In genomic region chr12:28863260-28863659, GRCm38 (mm10) we compare ENCODE assay signal across 11 mouse cellular contexts.
DNase-seq lines count a peak whose midpoint lies in the region; ATAC-seq lines count a peak whose summit lies in the region.
"Had no signal": no experiment of that assay in that cellular context is flagged by ENCODE, and none has a peak within 500 bp of the region (broad histone marks: within the 10 kb centered on the region; RNA-seq: fewer than 3 reads in every experiment).

No protein-coding gene starts in this region.

- peak; percentile 72; the same call in 1 of the 2 replicates for ATAC-seq in kidney, embryonic 14.5 days (ENCODE audit: low FRiP score, low TSS enrichment)
- no peak for ATAC-seq in hindbrain, embryonic 14.5 days (ENCODE audit: low FRiP score)
- ATAC-seq in midbrain, embryonic 16.5 days, result no peak

- H3K27me3 ChIP-seq in kidney, embryonic 14.5 days (ENCODE audit: control insufficient read depth, insufficient read depth, low read length), result no peaks in the 10 kb centered on the region
- no peaks in the 10 kb centered on the region for H3K27me3 ChIP-seq in hindbrain, embryonic 14.5 days (ENCODE audit: control insufficient read depth, insufficient read depth, low read length)
- H3K27me3 ChIP-seq in midbrain, embryonic 16.5 days (ENCODE audit: control insufficient read depth, insufficient read depth, low read depth, low read length), result no peaks in the 10 kb centered on the region
- H3K27me3 ChIP-seq: embryonic facial prominence, embryonic 13.5 days had no signal

- H3K9ac ChIP-seq in kidney, embryonic 14.5 days (ENCODE audit: low read depth, low read length), result no peak overlapping the region
- H3K9ac ChIP-seq in hindbrain, embryonic 14.5 days, result no peak overlapping the region
- no peak overlapping the region for H3K9ac ChIP-seq in midbrain, embryonic 16.5 days (ENCODE audit: low read depth, low read length)
- H3K9ac ChIP-seq: embryonic facial prominence, embryonic 13.5 days had no signal

- WGBS in kidney, embryonic 14.5 days, result 55% methylated on average over 12 of the region's 12 CpGs
- 57% methylated on average over 12 of the region's 12 CpGs for whole genome bisulfite sequencing in hindbrain, embryonic 14.5 days
- WGBS in midbrain, embryonic 16.5 days, result 63% methylated on average over 12 of the region's 12 CpGs

- no peaks in the 10 kb centered on the region for H3K4me1 ChIP-seq in kidney, embryonic 14.5 days (ENCODE audit: control insufficient read depth, insufficient read depth, low read length)
- H3K4me1 ChIP-seq in hindbrain, embryonic 14.5 days (replicated peaks; ENCODE audit: control insufficient read depth, insufficient read depth, low read length), result peaks cover 66% of the 10 kb centered on the region
- peaks cover 39% of the 10 kb centered on the region for H3K4me1 ChIP-seq in midbrain, embryonic 16.5 days (ENCODE audit: control insufficient read depth, insufficient read depth, low read length)
- H3K4me1 ChIP-seq: embryonic facial prominence, embryonic 13.5 days had no signal

- no peak for DNase-seq in kidney, adult 8-10 months
- DNase-seq in lung, postnatal 10 days, result peak; percentile 23
- DNase-seq in lung, postnatal 25 days (ENCODE audit: low spot score), result no peak
- peak; percentile 57 for DNase-seq in hindbrain, embryonic 14.5 days (ENCODE audit: low spot score)
- no peak for DNase-seq in cerebellum, postnatal 4 days (ENCODE audit: low spot score in 2 of 2)
- no peak for DNase-seq in embryo, embryonic 11 days
- DNase-seq: gastrocnemius, postnatal 14 days; liver had no signal

- peaks cover 3% of the 10 kb centered on the region; the same call in 1 of the 2 replicates for H3K36me3 ChIP-seq in kidney, embryonic 14.5 days (ENCODE audit: control insufficient read depth, insufficient read depth, low read length)
- peaks cover 5% of the 10 kb centered on the region; the same call in 1 of the 2 replicates for H3K36me3 ChIP-seq in hindbrain, embryonic 14.5 days (replicated peaks; ENCODE audit: control insufficient read depth, insufficient read depth)
- peaks cover 4% of the 10 kb centered on the region; the same call in 1 of the 2 replicates for H3K36me3 ChIP-seq in midbrain, embryonic 16.5 days (ENCODE audit: control insufficient read depth, insufficient read depth, low read length)

- no peak overlapping the region for H3K4me3 ChIP-seq in kidney, embryonic 14.5 days (ENCODE audit: low read length)
- no peak overlapping the region for H3K4me3 ChIP-seq in hindbrain, embryonic 14.5 days (replicated peaks; ENCODE audit: low read length)
- H3K4me3 ChIP-seq in midbrain, embryonic 16.5 days (ENCODE audit: low read depth, low read length), result no peak overlapping the region
- H3K4me3 ChIP-seq: embryonic facial prominence, embryonic 13.5 days had no signal

- H3K4me2 ChIP-seq in kidney, embryonic 14.5 days (replicated peaks; ENCODE audit: low read depth, low read length), result no peak overlapping the region
- no peak overlapping the region for H3K4me2 ChIP-seq in hindbrain, embryonic 14.5 days (replicated peaks)
- H3K4me2 ChIP-seq in midbrain, embryonic 16.5 days (ENCODE audit: low read length), result no peak overlapping the region
- H3K4me2 ChIP-seq: embryonic facial prominence, embryonic 13.5 days had no signal

- no peaks in the 10 kb centered on the region for H3K9me3 ChIP-seq in kidney, embryonic 14.5 days (ENCODE audit: control insufficient read depth, low read length)
- H3K9me3 ChIP-seq in hindbrain, embryonic 14.5 days (ENCODE audit: control insufficient read depth, low read length), result no peaks in the 10 kb centered on the region
- H3K9me3 ChIP-seq in midbrain, embryonic 16.5 days (replicated peaks; ENCODE audit: control insufficient read depth, low read length, poor library complexity, severe bottlenecking), result no peaks in the 10 kb centered on the region
- H3K9me3 ChIP-seq: embryonic facial prominence, embryonic 13.5 days had no signal

- no peak overlapping the region for H3K27ac ChIP-seq in kidney, embryonic 14.5 days (ENCODE audit: low read depth, low read length)
- peak overlapping the region; percentile 86 for H3K27ac ChIP-seq in hindbrain, embryonic 14.5 days
- peak overlapping the region; percentile 76 for H3K27ac ChIP-seq in midbrain, embryonic 16.5 days (ENCODE audit: low read length)
- H3K27ac ChIP-seq: embryonic facial prominence, embryonic 13.5 days had no signal

Comparison
In these comparisons a context has a peak if more than half of its experiments do, and no peak if none do; other contexts are left out.
1. DNase-seq: peak in lung, postnatal 10 days (single experiment) and hindbrain, embryonic 14.5 days (single experiment); none in kidney, adult 8-10 months (0 of 2), lung, postnatal 25 days (single experiment), cerebellum, postnatal 4 days (0 of 2) and embryo, embryonic 11 days (single experiment).